Mouse (Mus musculus): Measurements from ENCODE around the gene Naa38. TPM values are rescaled to one million over a fixed set of nuclear protein-coding genes. Genes with fewer than 3 reads are reported as not detected.

Gene Naa38
- total RNA-seq, 2 experiments from 2014 or later = 62.4 to 86.0 TPM

- Histone ChIP-seq H3K4me3 (peak overlapping the region; percentile 86), H3K27ac (peak overlapping the region; percentile 94)
- peak; percentile 51 for DNase-seq
- intact Hi-C loops (cut with DNase I) = loop anchor here (5.0 to 10.0 kb wide), 3 partner anchors 292 to 580 kb away; partner anchors contain the start of genes 9130213A22Rik, Gabarap, Hes7 and Phf23
- TF ChIP-seq CTCF (IDR thresholded peaks at IDR 0.05) = no peak
Observed at GRCm38 (mm10) chr11:69414421-69415326, 19.4 kb downstream of the Naa38 start.

- peak; percentile 6; the same call in 1 of the 2 replicates for TF ChIP-seq CTCF (IDR thresholded peaks at IDR 0.05)
- Histone ChIP-seq H3K4me3 (peak overlapping the region; percentile 86), H3K27ac (peak overlapping the region; percentile 94)
- intact Hi-C loops (cut with DNase I) = loop anchor here (5.0 to 10.0 kb wide), 3 partner anchors 293 to 580 kb away; partner anchors contain the start of genes 9130213A22Rik, Gabarap, Hes7 and Phf23
- peak; percentile 93 for DNase-seq
Observed at GRCm38 (mm10) chr11:69415327-69415667, 20.0 kb downstream of the Naa38 start.

GRCm38 (mm10) chr11:69415668-69416451 is 20.6 kb downstream of the Naa38 start:
- no peak for TF ChIP-seq CTCF (IDR thresholded peaks at IDR 0.05)
- intact Hi-C loops (cut with DNase I) = loop anchor here (5.0 to 10.0 kb wide), 3 partner anchors 294 to 579 kb away; partner anchors contain the start of genes 9130213A22Rik, Gabarap, Hes7 and Phf23
- Histone ChIP-seq H3K27ac (peak overlapping the region; percentile 94), H3K4me3 (peak overlapping the region; percentile 86)
- peak; percentile 76 for DNase-seq

GRCm38 (mm10) chr11:69416509-69416908 is 21.2 kb downstream of the Naa38 start:
- no peak for DNase-seq
- Histone ChIP-seq H3K27ac (peak overlapping the region; percentile 94), H3K4me3 (peak overlapping the region; percentile 86)
- intact Hi-C loops (cut with DNase I) = loop anchor here (5.0 to 10.0 kb wide), 3 partner anchors 294 to 578 kb away; partner anchors contain the start of genes 9130213A22Rik, Gabarap, Hes7 and Phf23
- no peak for TF ChIP-seq CTCF (IDR thresholded peaks at IDR 0.05)

- intact Hi-C loops (cut with DNase I) = loop anchor here (5.0 to 10.0 kb wide), 3 partner anchors 295 to 578 kb away; partner anchors contain the start of genes 9130213A22Rik, Gabarap, Hes7 and Phf23
- no peak for TF ChIP-seq CTCF (IDR thresholded peaks at IDR 0.05)
- DNase-seq = no peak
- Histone ChIP-seq H3K4me3 (peak overlapping the region; percentile 86), H3K27ac (peak overlapping the region; percentile 94)
Observed at GRCm38 (mm10) chr11:69416921-69417448, 21.7 kb downstream of the Naa38 start.

GRCm38 (mm10) chr11:69417449-69418384 is 22.4 kb downstream of the Naa38 start:
- intact Hi-C loops (cut with DNase I) = loop anchor here (5.0 to 10.0 kb wide), 3 partner anchors 295 to 577 kb away; partner anchors contain the start of genes 9130213A22Rik, Gabarap, Hes7 and Phf23

GRCm38 (mm10) chr11:69418481-69419442 is 23.5 kb downstream of the Naa38 start:
- peak; percentile 95 for DNase-seq
- no peak for TF ChIP-seq CTCF (IDR thresholded peaks at IDR 0.05)
- H3K27ac ChIP-seq = peak overlapping the region; percentile 94
- intact Hi-C loops (cut with DNase I) = loop anchor here (1.0 to 10.0 kb wide), 4 partner anchors 17 to 576 kb away; partner anchors contain the start of genes 9130213A22Rik, Gabarap, Hes7 and Phf23
- H3K4me3 ChIP-seq = peak overlapping the region; percentile 86

More at GRCm38 (mm10) chr11:69417449-69418384, 22.4 kb downstream of the Naa38 start:
- Histone ChIP-seq H3K4me3 (peak overlapping the region; percentile 86), H3K27ac (peak overlapping the region; percentile 94)
- peak; percentile 97 for DNase-seq
- no peak for TF ChIP-seq CTCF (IDR thresholded peaks at IDR 0.05)

GRCm38 (mm10) chr11:69419443-69419812 is 24.1 kb downstream of the Naa38 start:
- peak; percentile 69 for TF ChIP-seq CTCF (IDR thresholded peaks at IDR 0.05)
- peak overlapping the region; percentile 86 for H3K4me3 ChIP-seq
- H3K27ac ChIP-seq = peak overlapping the region; percentile 94
- intact Hi-C loops (cut with DNase I) = loop anchor here (1.0 to 10.0 kb wide), 4 partner anchors 18 to 575 kb away; partner anchors contain the start of genes 9130213A22Rik, Gabarap, Hes7 and Phf23
- peak; percentile 64 for DNase-seq

GRCm38 (mm10) chr11:69419813-69420553 is 24.7 kb downstream of the Naa38 start:
- no peak for TF ChIP-seq CTCF (IDR thresholded peaks at IDR 0.05)
- intact Hi-C loops (cut with DNase I) = loop anchor here (1.0 to 10.0 kb wide), 4 partner anchors 19 to 575 kb away; partner anchors contain the start of genes 9130213A22Rik, Gabarap, Hes7 and Phf23
- H3K4me3 ChIP-seq = peak overlapping the region; percentile 86
- DNase-seq = peak; percentile 77
- H3K27ac ChIP-seq = peak overlapping the region; percentile 94

All from gastrocnemius, adult 2 months (tissue).